Mouse (Mus musculus) kidney, adult 2 months (tissue): ENCODE measurements around the gene Fra10ac1. TPM values are rescaled to one million over a fixed set of nuclear protein-coding genes. Genes with fewer than 3 reads are reported as not detected.

Source experiments
- DNase-seq: peaks from one replicate; pipeline ENCODE4 v3.0.0; 2021
- H3K27ac ChIP-seq: fragments of 200-500 bp; 2 replicates; pipeline ENCODE4 v1.5.1; 2012; ENCODE audit warnings: low read depth, low read length, control low read depth, inconsistent platforms; ENCODE audit not compliant: insufficient read depth
- H3K27me3 ChIP-seq: fragments of 200-500 bp; replicated peaks from 2 replicates; pipeline ENCODE4 v1.6.1; 2012; ENCODE audit warnings: mild to moderate bottlenecking, moderate library complexity, low read length, inconsistent platforms; ENCODE audit not compliant: control insufficient read depth, insufficient read depth
- H3K36me3 ChIP-seq: fragments of 200-500 bp; 2 replicates; pipeline ENCODE4 v1.6.1; 2012; ENCODE audit warnings: mild to moderate bottlenecking, moderate library complexity, low read length, inconsistent platforms; ENCODE audit not compliant: control insufficient read depth, insufficient read depth
- H3K4me1 ChIP-seq: fragments of 200-500 bp; 2 replicates; pipeline ENCODE4 v1.6.1; 2011; ENCODE audit warnings: low read length; ENCODE audit not compliant: control insufficient read depth, insufficient read depth
- H3K4me3 ChIP-seq: fragments of 200-500 bp; 2 replicates; pipeline ENCODE4 v1.5.1; 2011; ENCODE audit warnings: mild to moderate bottlenecking, low read depth, low read length, control low read depth; ENCODE audit not compliant: insufficient read depth
- CTCF ChIP-seq: fragments of 200-500 bp; conservative IDR thresholded peaks from 2 replicates; pipeline ENCODE4 v1.5.1; 2011; ENCODE audit warnings: low read depth, mild to moderate bottlenecking, control low read depth, low read length, moderate library complexity, mixed read lengths; ENCODE audit not compliant: insufficient read depth, insufficient read length
- POLR2A ChIP-seq: fragments of 200-500 bp; IDR thresholded peaks from one replicate; pipeline ENCODE4 v1.6.1; 2011; ENCODE audit warnings: low read depth, low read length, control low read depth
- WGBS: fragments of 180-500 bp; shearing (Covaris S2); methylation state at CpG from one replicate; pipeline ENCODE4 v1.1.7; 2018; 5-methylcytosine and 5-hydroxymethylcytosine counted together
- polyA plus RNA-seq: library from polyadenylated mRNA; depleted of rRNA; stranded (reverse); fragments of >200 nt; gene quantifications from 2 replicates; pipeline ENCODE4 v1.2.3, GENCODE M21; 2012; rRNA removed

The Fra10ac1 gene
- polyA plus RNA-seq, 1 experiment = 4.8 TPM

DNA sequence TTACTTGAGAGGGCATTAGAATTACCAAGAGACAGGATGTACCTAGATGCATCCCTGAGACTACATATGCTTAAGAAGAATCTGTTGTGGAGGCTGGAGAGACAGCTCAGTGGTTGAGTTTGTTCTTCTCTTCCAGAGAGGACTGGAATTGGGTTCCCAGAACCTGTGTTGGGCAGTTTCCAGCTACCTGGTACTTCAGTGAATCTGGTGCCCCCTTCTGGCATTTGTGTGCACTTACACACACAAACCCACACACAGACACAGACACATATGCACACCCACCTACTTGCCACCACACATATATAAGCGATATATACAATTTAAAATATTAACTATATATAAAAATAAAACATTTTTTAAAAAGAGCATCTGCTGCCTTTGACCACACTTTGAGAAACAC, 67.7 kb downstream of the Fra10ac1 start:
- no peak overlapping the region for H3K4me3 ChIP-seq
- DNase-seq = no peak
- no peaks in the 10 kb centered on the region for H3K36me3 ChIP-seq
- 97% methylated on average over 1 of the region's 1 CpGs for WGBS
- no peak overlapping the region for H3K27ac ChIP-seq
- no peaks in the 10 kb centered on the region for H3K4me1 ChIP-seq
- no peak for TF ChIP-seq POLR2A
- no peak; the same call in 1 of the 2 replicates for TF ChIP-seq CTCF
- no peaks in the 10 kb centered on the region for H3K27me3 ChIP-seq

DNA sequence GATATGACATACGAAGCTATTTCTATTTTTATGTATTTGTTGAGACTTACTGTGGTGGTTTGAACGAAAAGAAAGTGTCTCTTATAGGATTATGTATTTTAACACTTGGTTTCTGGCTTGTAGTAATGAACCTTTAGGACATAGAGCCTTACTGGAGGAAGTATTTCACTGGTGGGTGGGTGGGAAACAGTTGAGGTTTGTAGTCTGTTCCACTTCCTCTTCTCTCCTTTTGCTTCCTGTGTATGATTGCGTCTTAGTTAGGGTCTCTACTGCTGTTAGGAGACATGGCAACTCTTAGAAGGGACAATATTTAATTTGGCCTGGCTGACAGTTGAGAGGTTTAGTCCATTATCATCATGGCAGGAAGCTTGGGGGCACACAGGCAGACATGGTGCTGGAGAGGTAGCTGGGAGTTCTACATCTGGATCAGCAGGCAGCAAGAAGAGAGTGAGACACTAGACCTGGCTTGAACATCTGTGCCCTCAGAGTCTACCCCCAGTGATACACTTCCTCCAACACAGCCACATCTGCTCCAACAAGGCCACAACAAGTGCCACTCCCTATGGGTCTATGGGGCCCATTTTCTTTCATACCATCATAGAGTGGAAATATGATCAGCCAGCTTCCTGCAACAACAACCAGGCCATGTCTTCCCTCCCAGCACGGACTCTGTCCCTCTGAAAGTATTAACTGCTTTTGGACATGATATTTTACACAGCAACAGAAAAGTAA, 80.2 kb downstream of the Fra10ac1 start:
- no peak for DNase-seq
- no peak for TF ChIP-seq POLR2A
- Histone ChIP-seq H3K27ac (no peak overlapping the region), H3K4me1 (no peaks in the 10 kb centered on the region), H3K36me3 (no peaks in the 10 kb centered on the region), H3K27me3 (no peaks in the 10 kb centered on the region), H3K4me3 (no peak overlapping the region)
- WGBS = 73% methylated on average over 4 of the region's 4 CpGs

Other genes starting within 250 kb of the Fra10ac1 start
- 24.2 and 27.5 TPM in 2 replicates for gene Myof, start 180.6 kb downstream of the Fra10ac1 start, polyA plus RNA-seq
- gene Cep55, start 169.1 kb downstream of the Fra10ac1 start, polyA plus RNA-seq = 0.14 and 0.15 TPM in 2 replicates
- 1.8 and 2.2 TPM in 2 replicates for gene Ffar4, start 127.1 kb downstream of the Fra10ac1 start, polyA plus RNA-seq
- 17.6 and 23.6 TPM in 2 replicates for gene Rbp4, start 98.9 kb downstream of the Fra10ac1 start, polyA plus RNA-seq
- gene Pde6c, start 91.4 kb downstream of the Fra10ac1 start, polyA plus RNA-seq = not detected in 2 replicates
- 0.10 and 0.28 TPM in 2 replicates for gene Lgi1, start 40.4 kb upstream of the Fra10ac1 start, polyA plus RNA-seq
- 4.8 and 5.9 TPM in 2 replicates for gene Slc35g1, start 171.8 kb upstream of the Fra10ac1 start, polyA plus RNA-seq